Mouse (Mus musculus) midbrain, embryonic 14.5 days (tissue): ENCODE measurements around the gene Tnnc2. TPM values are rescaled to one million over a fixed set of nuclear protein-coding genes. Genes with fewer than 3 reads are reported as not detected.
A peak's percentile ranks its signal among the peaks of the same experiment; 100 is the strongest.

Source experiments
- ATAC-seq: fragments of 200-750 bp; cut with Nextera tagmentation; 2 replicates; pipeline ENCODE4 v1.8.0; 2017; ENCODE audit warnings: moderate number of reproducible peaks, moderate library complexity; ENCODE audit not compliant: low FRiP score, low TSS enrichment
- DNase-seq: peaks from one replicate; pipeline ENCODE4 v3.0.0-alpha.2; 2015
- H3K27ac ChIP-seq: fragments of 300-500 bp; sonication (generic); replicated peaks from 2 replicates; pipeline ENCODE4 v1.5.1; 2014; ENCODE audit warnings: mild to moderate bottlenecking, low read depth, low read length, moderate library complexity
- H3K27me3 ChIP-seq: fragments of 300-500 bp; sonication (generic); 2 replicates; pipeline ENCODE4 v1.6.1; 2014; ENCODE audit warnings: low read length, control low read depth, mixed read lengths; ENCODE audit not compliant: control insufficient read depth, insufficient read depth
- H3K36me3 ChIP-seq: fragments of 300-500 bp; sonication (generic); 2 replicates; pipeline ENCODE4 v1.6.1; 2014; ENCODE audit warnings: low read length, control low read depth; ENCODE audit not compliant: control insufficient read depth, insufficient read depth
- H3K4me1 ChIP-seq: fragments of 300-500 bp; sonication (generic); 2 replicates; pipeline ENCODE4 v1.6.1; 2014; ENCODE audit warnings: mild to moderate bottlenecking, antibody characterized with exemption, low read length, control low read depth; ENCODE audit not compliant: control insufficient read depth, insufficient read depth
- H3K4me2 ChIP-seq: fragments of 300-500 bp; sonication (generic); 2 replicates; pipeline ENCODE4 v1.6.1; 2014; ENCODE audit warnings: mild to moderate bottlenecking, low read length, moderate library complexity
- H3K4me3 ChIP-seq: fragments of 300-500 bp; sonication (generic); replicated peaks from 2 replicates; pipeline ENCODE4 v1.5.1; 2014; ENCODE audit warnings: low read depth, low read length
- H3K9ac ChIP-seq: fragments of 300-500 bp; sonication (generic); replicated peaks from 2 replicates; pipeline ENCODE4 v1.6.1; 2014; ENCODE audit warnings: mild to moderate bottlenecking, low read length, moderate library complexity
- H3K9me3 ChIP-seq: fragments of 300-500 bp; sonication (generic); 2 replicates; pipeline ENCODE4 v1.6.1; 2016; ENCODE audit warnings: low read length, control low read depth, mixed read lengths; ENCODE audit not compliant: control insufficient read depth
- WGBS: fragments of 180-500 bp; shearing (Covaris S2); extraction: QIAGEN DNeasy Blood & Tissue Kit; methylation state at CpG from one replicate; pipeline ENCODE4 v1.1.7; 2014; 5-methylcytosine and 5-hydroxymethylcytosine counted together
- polyA plus RNA-seq: library from polyadenylated mRNA; unstranded; fragments of >200 nt; fragmentation: Nextera tagmentation; extraction: Ambion mirVana; gene quantifications from 2 replicates; pipeline ENCODE4 v1.2.1, GENCODE M21; 2014

The Tnnc2 gene
- polyA plus RNA-seq, 1 experiment from 2014 or later = not detected

GRCm38 (mm10) chr2:164773229-164773988, 6.4 kb downstream of the Tnnc2 start:
- no peak overlapping the region for H3K27ac ChIP-seq
- no peak overlapping the region for H3K4me3 ChIP-seq
- DNase-seq (no peak), ATAC-seq (no peak)
- no peak overlapping the region for H3K9ac ChIP-seq
- H3K4me1 ChIP-seq = peaks cover 5% of the 10 kb centered on the region
- no peak overlapping the region for H3K4me2 ChIP-seq
- 82% methylated on average over 14 of the region's 14 CpGs for WGBS
- H3K27me3 ChIP-seq = no peaks in the 10 kb centered on the region
- no peaks in the 10 kb centered on the region for H3K9me3 ChIP-seq
- no peaks in the 10 kb centered on the region for H3K36me3 ChIP-seq

DNA sequence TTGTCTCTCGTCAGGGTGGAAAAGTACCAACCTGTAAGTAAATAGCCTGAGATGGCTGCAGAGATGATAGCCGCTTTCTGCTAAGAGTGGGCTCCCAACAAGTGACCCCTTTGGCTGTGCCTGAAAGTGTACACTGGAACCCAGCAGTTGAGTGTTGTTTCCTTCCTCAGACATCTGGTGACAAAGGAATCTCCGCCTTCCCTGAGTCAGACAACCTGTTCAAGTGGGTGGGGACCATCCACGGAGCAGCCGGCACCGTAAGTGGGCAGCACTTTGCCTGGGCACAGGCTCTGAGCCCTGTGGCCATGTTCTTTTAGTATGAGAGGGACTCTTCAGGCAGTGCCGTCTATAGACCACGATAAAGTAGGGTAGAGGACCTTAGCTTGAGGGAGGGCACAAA, 8.6 kb downstream of the Tnnc2 start:
- WGBS = 80% methylated on average over 8 of the region's 8 CpGs
- no peak overlapping the region for H3K27ac ChIP-seq
- H3K9ac ChIP-seq = no peak overlapping the region
- no peaks in the 10 kb centered on the region for H3K27me3 ChIP-seq
- peak overlapping the region; percentile 98 for H3K4me2 ChIP-seq
- H3K4me3 ChIP-seq = peak overlapping the region; percentile 68; the same call in 1 of the 2 replicates
- ATAC-seq = no peak
- H3K36me3 ChIP-seq = peaks cover 20% of the 10 kb centered on the region
- no peaks in the 10 kb centered on the region for H3K9me3 ChIP-seq
- H3K4me1 ChIP-seq = peaks cover 5% of the 10 kb centered on the region
- no peak for DNase-seq

- Histone ChIP-seq H3K27ac (no peak overlapping the region), H3K4me3 (peak overlapping the region; percentile 68), H3K9me3 (no peaks in the 10 kb centered on the region), H3K9ac (peak overlapping the region; percentile 54), H3K4me2 (peak overlapping the region; percentile 98), H3K27me3 (no peaks in the 10 kb centered on the region), H3K36me3 (peaks cover 28% of the 10 kb centered on the region), H3K4me1 (peaks cover 5% of the 10 kb centered on the region)
- no peak for DNase-seq
- ATAC-seq = no peak
- WGBS = 4% methylated on average over 15 of the region's 15 CpGs
These were observed 9.5 kb downstream of the Tnnc2 start for GRCm38 (mm10) chr2:164770279-164770678.

- Histone ChIP-seq H3K36me3 (peaks cover 35% of the 10 kb centered on the region), H3K4me2 (peak within 1 kb of the TSS; percentile 98), H3K9ac (peak within 1 kb of the TSS; percentile 54), H3K4me1 (peaks cover 5% of the 10 kb centered on the region), H3K9me3 (no peaks in the 10 kb centered on the region), H3K27me3 (no peaks in the 10 kb centered on the region), H3K4me3 (peak within 1 kb of the TSS; percentile 68), H3K27ac (no peak within 1 kb of the TSS)
- peak; percentile 99 for DNase-seq
- ATAC-seq = peak; percentile 99
- WGBS = 2% methylated on average over 53 of the region's 53 CpGs
These were observed 10.3 kb downstream of the Tnnc2 start, which contains the start of gene Ube2c for GRCm38 (mm10) chr2:164769258-164770037. Ube2c (plus strand) TSS chr2:164769898.

DNA sequence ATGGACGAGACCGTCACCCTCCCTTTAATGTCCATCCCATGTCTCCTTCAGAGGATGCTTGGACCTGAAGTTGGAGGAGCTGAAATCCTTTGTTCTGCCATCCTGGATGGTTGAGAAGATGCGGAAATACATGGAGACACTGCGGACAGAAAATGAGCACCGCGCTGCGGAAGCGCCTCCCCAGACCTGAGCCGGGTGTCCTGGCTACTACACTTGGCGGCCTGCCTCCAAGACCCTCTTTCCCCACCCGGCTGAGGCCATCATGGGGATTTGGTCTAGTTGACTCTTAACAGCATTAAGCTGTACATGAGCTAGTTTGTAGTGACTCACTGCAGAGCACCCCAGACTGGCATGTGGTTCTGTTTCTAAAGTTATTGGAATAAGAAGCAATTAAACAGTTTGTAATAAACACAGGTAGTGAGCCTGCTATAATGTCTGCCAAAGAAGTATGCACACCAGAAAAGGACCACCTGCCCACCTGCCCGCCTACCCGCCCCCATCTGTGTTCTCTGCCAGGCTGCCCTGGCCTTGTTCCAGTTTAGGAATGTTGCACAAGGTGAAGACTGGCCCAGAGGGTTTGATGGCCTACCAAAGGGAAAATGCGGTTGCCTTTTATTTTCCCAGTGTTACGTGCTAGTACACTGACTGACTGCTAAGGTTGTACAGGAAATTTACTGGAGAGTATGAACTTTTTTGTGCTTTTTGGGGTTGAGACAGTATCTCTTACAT, 11.8 kb downstream of the Tnnc2 start:
- H3K9me3 ChIP-seq = no peaks in the 10 kb centered on the region
- 96% methylated on average over 15 of the region's 15 CpGs for WGBS
- no peak for ATAC-seq
- no peak overlapping the region for H3K9ac ChIP-seq
- H3K4me3 ChIP-seq = no peak overlapping the region
- H3K4me1 ChIP-seq = peaks cover 5% of the 10 kb centered on the region
- peaks cover 43% of the 10 kb centered on the region for H3K36me3 ChIP-seq
- H3K4me2 ChIP-seq = no peak overlapping the region
- H3K27me3 ChIP-seq = no peaks in the 10 kb centered on the region
- no peak overlapping the region for H3K27ac ChIP-seq
- no peak for DNase-seq

- H3K27me3 ChIP-seq = no peaks in the 10 kb centered on the region
- H3K9me3 ChIP-seq = no peaks in the 10 kb centered on the region
- H3K36me3 ChIP-seq = peaks cover 65% of the 10 kb centered on the region
- H3K9ac ChIP-seq = no peak overlapping the region
- DNase-seq (no peak), ATAC-seq (no peak)
- H3K27ac ChIP-seq = no peak overlapping the region
- 78% methylated on average over 3 of the region's 3 CpGs for WGBS
- H3K4me1 ChIP-seq = peaks cover 5% of the 10 kb centered on the region
- no peak overlapping the region for H3K4me2 ChIP-seq
- H3K4me3 ChIP-seq = no peak overlapping the region
These were observed 13.9 kb downstream of the Tnnc2 start for GRCm38 (mm10) chr2:164765841-164766240.

- Histone ChIP-seq H3K4me3 (no peak overlapping the region), H3K9ac (no peak overlapping the region), H3K27me3 (no peaks in the 10 kb centered on the region), H3K27ac (no peak overlapping the region), H3K9me3 (no peaks in the 10 kb centered on the region), H3K4me1 (no peaks in the 10 kb centered on the region), H3K36me3 (peaks cover 85% of the 10 kb centered on the region), H3K4me2 (no peak overlapping the region)
- ATAC-seq (no peak), DNase-seq (no peak)
- 89% methylated on average over 7 of the region's 7 CpGs for WGBS
These were observed 17.2 kb downstream of the Tnnc2 start for GRCm38 (mm10) chr2:164762593-164762992.

DNA sequence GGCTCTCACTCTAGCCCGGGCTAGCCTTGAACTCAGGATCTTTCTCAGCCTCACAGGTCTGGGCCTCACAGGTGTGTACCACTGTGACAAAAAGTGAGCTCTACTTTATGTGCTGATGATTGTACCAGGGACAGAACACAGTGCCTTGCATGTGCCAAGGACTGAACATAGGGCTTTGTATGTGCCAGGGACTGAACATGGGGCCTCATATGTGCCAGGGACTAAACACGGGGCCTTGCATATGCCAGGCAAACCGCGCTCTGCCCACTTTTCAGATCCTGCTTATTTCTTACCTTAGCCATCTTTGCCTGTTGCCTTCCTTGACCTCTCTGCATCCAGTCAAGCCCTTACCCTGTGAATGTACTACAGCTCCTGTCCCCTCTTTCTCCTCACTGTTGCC, 17.8 kb downstream of the Tnnc2 start:
- Histone ChIP-seq H3K4me3 (no peak overlapping the region), H3K27me3 (no peaks in the 10 kb centered on the region), H3K27ac (no peak overlapping the region), H3K36me3 (peaks cover 85% of the 10 kb centered on the region), H3K9ac (no peak overlapping the region), H3K4me1 (no peaks in the 10 kb centered on the region), H3K4me2 (no peak overlapping the region), H3K9me3 (no peaks in the 10 kb centered on the region)
- ATAC-seq (no peak), DNase-seq (no peak)
- whole genome bisulfite sequencing = 98% methylated on average over 4 of the region's 4 CpGs
